Mouse (Mus musculus): Measurements from ENCODE around the gene Alkbh7. TPM values are rescaled to one million over a fixed set of nuclear protein-coding genes. Genes with fewer than 3 reads are reported as not detected.

Alkbh7 gene
- polyA plus RNA-seq, 1 experiment from 2014 or later: 36.6 TPM

GRCm38 (mm10) chr17:56973956-56974707 is 23.0 kb upstream of the Alkbh7 start:
- Histone ChIP-seq H3K4me3 (replicated peaks) (no peak overlapping the region), H3K9me3 (no peaks in the 10 kb centered on the region), H3K4me2 (no peak overlapping the region), H3K4me1 (no peaks in the 10 kb centered on the region), H3K27me3 (replicated peaks) (no peaks in the 10 kb centered on the region), H3K36me3 (no peaks in the 10 kb centered on the region), H3K9ac (no peak overlapping the region), H3K27ac (no peak overlapping the region)
- ATAC-seq (ENCODE audit: insufficient read depth, low FRiP score, low read depth): no peak
- 59% methylated on average over 13 of the region's 14 CpGs for WGBS

- Histone ChIP-seq H3K4me1 (no peaks in the 10 kb centered on the region), H3K9me3 (no peaks in the 10 kb centered on the region), H3K27ac (no peak overlapping the region), H3K9ac (no peak overlapping the region), H3K36me3 (no peaks in the 10 kb centered on the region), H3K4me2 (no peak overlapping the region), H3K27me3 (replicated peaks) (no peaks in the 10 kb centered on the region), H3K4me3 (replicated peaks) (no peak overlapping the region)
- ATAC-seq (ENCODE audit: insufficient read depth, low FRiP score, low read depth): no peak
- WGBS: 58% methylated on average over 5 of the region's 5 CpGs
Observed at GRCm38 (mm10) chr17:56974708-56975240, 22.4 kb upstream of the Alkbh7 start.

- Histone ChIP-seq H3K9ac (no peak overlapping the region), H3K36me3 (no peaks in the 10 kb centered on the region), H3K9me3 (no peaks in the 10 kb centered on the region), H3K27ac (no peak overlapping the region), H3K4me3 (replicated peaks) (no peak overlapping the region), H3K27me3 (replicated peaks) (no peaks in the 10 kb centered on the region), H3K4me2 (no peak overlapping the region), H3K4me1 (no peaks in the 10 kb centered on the region)
- ATAC-seq (ENCODE audit: insufficient read depth, low FRiP score, low read depth): no peak
- WGBS: 70% methylated on average over 3 of the region's 3 CpGs
Observed at GRCm38 (mm10) chr17:56975391-56975790, 21.7 kb upstream of the Alkbh7 start.

- 70% methylated on average over 8 of the region's 8 CpGs for WGBS
- Histone ChIP-seq H3K4me3 (replicated peaks) (no peak overlapping the region), H3K27ac (no peak overlapping the region)
Observed at GRCm38 (mm10) chr17:56976531-56977390, 20.4 kb upstream of the Alkbh7 start.

GRCm38 (mm10) chr17:56979524-56979923 is 17.6 kb upstream of the Alkbh7 start:
- H3K27ac ChIP-seq: no peak overlapping the region
- WGBS: 57% methylated on average over 4 of the region's 8 CpGs
- H3K36me3 ChIP-seq: no peaks in the 10 kb centered on the region
- H3K4me3 ChIP-seq (replicated peaks): no peak overlapping the region
- no peaks in the 10 kb centered on the region for H3K4me1 ChIP-seq
- ATAC-seq (ENCODE audit: insufficient read depth, low FRiP score, low read depth): no peak
- no peak overlapping the region for H3K4me2 ChIP-seq
- H3K9me3 ChIP-seq: no peaks in the 10 kb centered on the region
- H3K27me3 ChIP-seq (replicated peaks): no peaks in the 10 kb centered on the region
- no peak overlapping the region for H3K9ac ChIP-seq

More at GRCm38 (mm10) chr17:56976531-56977390, 20.4 kb upstream of the Alkbh7 start:
- no peaks in the 10 kb centered on the region for H3K27me3 ChIP-seq (replicated peaks)
- H3K4me2 ChIP-seq: no peak overlapping the region
- no peaks in the 10 kb centered on the region for H3K4me1 ChIP-seq
- H3K9me3 ChIP-seq: no peaks in the 10 kb centered on the region
- H3K36me3 ChIP-seq: no peaks in the 10 kb centered on the region
- ATAC-seq (ENCODE audit: insufficient read depth, low FRiP score, low read depth): 0 out of 2 replicates have a peak, but pooled peaks have one; percentile 26
- H3K9ac ChIP-seq: no peak overlapping the region

GRCm38 (mm10) chr17:56981049-56981448 is 16.1 kb upstream of the Alkbh7 start:
- WGBS: 61% methylated on average over 7 of the region's 7 CpGs
- H3K27ac ChIP-seq: no peak overlapping the region
- no peak for ATAC-seq (ENCODE audit: insufficient read depth, low FRiP score, low read depth)

GRCm38 (mm10) chr17:56982013-56982412 is 15.1 kb upstream of the Alkbh7 start, which contains the start of gene Acer1:
Gene Acer1 (minus strand): TSS chr17:56982126.
- no peak for ATAC-seq (ENCODE audit: insufficient read depth, low FRiP score, low read depth)
- WGBS: 74% methylated on average over 5 of the region's 5 CpGs
- Histone ChIP-seq H3K9me3 (no peaks in the 10 kb centered on the region), H3K36me3 (no peaks in the 10 kb centered on the region), H3K4me3 (replicated peaks) (no peak within 1 kb of the TSS), H3K27me3 (replicated peaks) (no peaks in the 10 kb centered on the region), H3K9ac (no peak within 1 kb of the TSS), H3K27ac (no peak within 1 kb of the TSS), H3K4me1 (no peaks in the 10 kb centered on the region), H3K4me2 (no peak within 1 kb of the TSS)

More at GRCm38 (mm10) chr17:56981049-56981448, 16.1 kb upstream of the Alkbh7 start:
- Histone ChIP-seq H3K36me3 (no peaks in the 10 kb centered on the region), H3K4me3 (replicated peaks) (no peak overlapping the region), H3K4me2 (no peak overlapping the region), H3K27me3 (replicated peaks) (no peaks in the 10 kb centered on the region), H3K4me1 (no peaks in the 10 kb centered on the region), H3K9me3 (no peaks in the 10 kb centered on the region), H3K9ac (no peak overlapping the region)

GRCm38 (mm10) chr17:56984886-56985285 is 12.3 kb upstream of the Alkbh7 start:
- Histone ChIP-seq H3K4me2 (no peak overlapping the region), H3K4me3 (replicated peaks) (no peak overlapping the region), H3K4me1 (no peaks in the 10 kb centered on the region), H3K27me3 (replicated peaks) (no peaks in the 10 kb centered on the region), H3K9ac (no peak overlapping the region), H3K27ac (no peak overlapping the region), H3K36me3 (no peaks in the 10 kb centered on the region), H3K9me3 (no peaks in the 10 kb centered on the region)
- no peak for ATAC-seq (ENCODE audit: insufficient read depth, low FRiP score, low read depth)
- 75% methylated on average over 9 of the region's 9 CpGs for WGBS

- H3K4me2 ChIP-seq: no peak overlapping the region
- H3K36me3 ChIP-seq: no peaks in the 10 kb centered on the region
- peaks cover under 1% of the 10 kb centered on the region; the same call in 1 of the 2 replicates for H3K4me1 ChIP-seq
- no peak overlapping the region for H3K4me3 ChIP-seq (replicated peaks)
- no peak overlapping the region for H3K27ac ChIP-seq
- H3K9me3 ChIP-seq: no peaks in the 10 kb centered on the region
- H3K27me3 ChIP-seq (replicated peaks): no peaks in the 10 kb centered on the region
- ATAC-seq (ENCODE audit: insufficient read depth, low FRiP score, low read depth): no peak
- no peak overlapping the region for H3K9ac ChIP-seq
- WGBS: 81% methylated on average over 3 of the region's 3 CpGs
Observed at GRCm38 (mm10) chr17:56985656-56986055, 11.5 kb upstream of the Alkbh7 start.

GRCm38 (mm10) chr17:56986105-56986805 is 10.9 kb upstream of the Alkbh7 start:
- no peak overlapping the region for H3K4me2 ChIP-seq
- no peak overlapping the region for H3K27ac ChIP-seq
- no peak for ATAC-seq (ENCODE audit: insufficient read depth, low FRiP score, low read depth)
- no peaks in the 10 kb centered on the region for H3K9me3 ChIP-seq
- peaks cover 6% of the 10 kb centered on the region for H3K4me1 ChIP-seq
- H3K27me3 ChIP-seq (replicated peaks): no peaks in the 10 kb centered on the region
- no peak overlapping the region for H3K4me3 ChIP-seq (replicated peaks)
- WGBS: 86% methylated on average over 3 of the region's 3 CpGs
- H3K9ac ChIP-seq: no peak overlapping the region
- no peaks in the 10 kb centered on the region for H3K36me3 ChIP-seq

GRCm38 (mm10) chr17:56988441-56988840 is 8.7 kb upstream of the Alkbh7 start:
- peaks cover 6% of the 10 kb centered on the region for H3K4me1 ChIP-seq
- WGBS: 79% methylated on average over 7 of the region's 7 CpGs
- no peak for ATAC-seq (ENCODE audit: insufficient read depth, low FRiP score, low read depth)
- H3K36me3 ChIP-seq: peaks cover 14% of the 10 kb centered on the region
- no peak overlapping the region for H3K4me2 ChIP-seq
- H3K4me3 ChIP-seq (replicated peaks): no peak overlapping the region
- H3K9ac ChIP-seq: no peak overlapping the region
- H3K27me3 ChIP-seq (replicated peaks): no peaks in the 10 kb centered on the region
- no peak overlapping the region for H3K27ac ChIP-seq
- no peaks in the 10 kb centered on the region for H3K9me3 ChIP-seq
